ENCODE assay signal across 10 mouse cellular contexts in genomic region chr2:64043099-64043498, GRCm38 (mm10). TPM values are rescaled to one million over a fixed set of nuclear protein-coding genes. Genes with fewer than 3 reads are reported as not detected.
DNase-seq lines count a peak whose midpoint lies in the region; ATAC-seq and TF ChIP-seq lines count a peak whose summit lies in the region.
"Had no signal": no experiment of that assay in that cellular context is flagged by ENCODE, and none has a peak within 500 bp of the region (broad histone marks: within the 10 kb centered on the region; RNA-seq: fewer than 3 reads in every experiment).

No protein-coding gene starts in this region.

- peak; percentile 70 for DNase-seq in hindbrain, embryonic 14.5 days (ENCODE audit: low spot score)
- DNase-seq in hindbrain, embryonic 11.5 days (ENCODE audit: low spot score): no peak
- peak; percentile 18 to 35 for DNase-seq in adrenal gland, adult 18-20 months (ENCODE audit: low spot score in 2 of 2)
- DNase-seq in forebrain, postnatal 0 days: peak; percentile 75
- DNase-seq in kidney, postnatal 36 days: peak; percentile 56 to 66
- DNase-seq in ovary, postnatal 14 days (ENCODE audit: low spot score): peak; percentile 29
- DNase-seq in liver, postnatal 0 days: no peak

- H3K4me2 ChIP-seq in hindbrain, embryonic 14.5 days (replicated peaks): no peak overlapping the region
- no peak overlapping the region for H3K4me2 ChIP-seq in hindbrain, embryonic 11.5 days (replicated peaks; ENCODE audit: low read depth, low read length)
- H3K4me2 ChIP-seq in forebrain, postnatal 0 days (ENCODE audit: low read depth): no peak overlapping the region
- no peak overlapping the region for H3K4me2 ChIP-seq in liver, postnatal 0 days (ENCODE audit: low read depth, low read length)
- H3K4me2 ChIP-seq: embryonic facial prominence, embryonic 12.5 days; limb, embryonic 12.5 days had no signal

- no peak overlapping the region for H3K27ac ChIP-seq in hindbrain, embryonic 14.5 days
- H3K27ac ChIP-seq in hindbrain, embryonic 11.5 days (ENCODE audit: low read depth, low read length): no peak overlapping the region
- H3K27ac ChIP-seq in forebrain, postnatal 0 days (ENCODE audit: low read depth, low read length): no peak overlapping the region
- no peak overlapping the region for H3K27ac ChIP-seq in liver, postnatal 0 days (ENCODE audit: low read depth)
- H3K27ac ChIP-seq: embryonic facial prominence, embryonic 12.5 days; limb, embryonic 12.5 days had no signal

- no peaks in the 10 kb centered on the region for H3K4me1 ChIP-seq in hindbrain, embryonic 14.5 days (replicated peaks; ENCODE audit: control insufficient read depth, insufficient read depth, low read length)
- no peaks in the 10 kb centered on the region for H3K4me1 ChIP-seq in hindbrain, embryonic 11.5 days (replicated peaks; ENCODE audit: control insufficient read depth, insufficient read depth, low read length)
- no peaks in the 10 kb centered on the region for H3K4me1 ChIP-seq in forebrain, postnatal 0 days (ENCODE audit: insufficient read depth)
- 0 out of 2 replicates have a peak, but pooled peaks cover 2% of the 10 kb centered on the region for H3K4me1 ChIP-seq in liver, postnatal 0 days (ENCODE audit: insufficient read depth)
- H3K4me1 ChIP-seq: embryonic facial prominence, embryonic 12.5 days had no signal

- no peaks in the 10 kb centered on the region for H3K9me3 ChIP-seq in hindbrain, embryonic 14.5 days (ENCODE audit: control insufficient read depth, low read length)
- no peaks in the 10 kb centered on the region for H3K9me3 ChIP-seq in hindbrain, embryonic 11.5 days (ENCODE audit: control insufficient read depth, low read length)
- no peaks in the 10 kb centered on the region for H3K9me3 ChIP-seq in forebrain, postnatal 0 days (ENCODE audit: low read length)
- no peaks in the 10 kb centered on the region for H3K9me3 ChIP-seq in liver, postnatal 0 days (ENCODE audit: low read length)
- H3K9me3 ChIP-seq: embryonic facial prominence, embryonic 12.5 days; limb, embryonic 12.5 days had no signal

- H3K36me3 ChIP-seq in hindbrain, embryonic 14.5 days (replicated peaks; ENCODE audit: control insufficient read depth, insufficient read depth): no peaks in the 10 kb centered on the region
- H3K36me3 ChIP-seq in hindbrain, embryonic 11.5 days (ENCODE audit: control insufficient read depth, insufficient read depth, low read length): no peaks in the 10 kb centered on the region
- no peaks in the 10 kb centered on the region for H3K36me3 ChIP-seq in forebrain, postnatal 0 days (ENCODE audit: insufficient read depth)
- H3K36me3 ChIP-seq in liver, postnatal 0 days (replicated peaks; ENCODE audit: insufficient read depth, low read length): no peaks in the 10 kb centered on the region
- H3K36me3 ChIP-seq: embryonic facial prominence, embryonic 12.5 days; limb, embryonic 12.5 days had no signal

- 54% methylated on average over 3 of the region's 3 CpGs for WGBS in hindbrain, embryonic 14.5 days
- WGBS in hindbrain, embryonic 11.5 days: 76% methylated on average over 3 of the region's 3 CpGs
- WGBS in forebrain, postnatal 0 days: 17% methylated on average over 3 of the region's 3 CpGs
- WGBS in liver, postnatal 0 days (ENCODE audit: insufficient replicate concordance): 46% methylated on average over 3 of the region's 3 CpGs

- ATAC-seq in hindbrain, embryonic 14.5 days (ENCODE audit: low FRiP score): no peak; the same call in 1 of the 2 replicates
- no peak for ATAC-seq in hindbrain, embryonic 11.5 days (ENCODE audit: low FRiP score)
- ATAC-seq in forebrain, postnatal 0 days: no peak
- no peak for ATAC-seq in monocyte, adult 5-6 weeks (replicated peaks; ENCODE audit: insufficient number of reproducible peaks, low FRiP score, low TSS enrichment, poor library complexity, severe bottlenecking)
- no peak for ATAC-seq in liver, postnatal 0 days

- H3K27me3 ChIP-seq in hindbrain, embryonic 14.5 days (ENCODE audit: control insufficient read depth, insufficient read depth, low read length): no peaks in the 10 kb centered on the region
- H3K27me3 ChIP-seq in hindbrain, embryonic 11.5 days (ENCODE audit: control insufficient read depth, insufficient read depth, low read length): no peaks in the 10 kb centered on the region
- H3K27me3 ChIP-seq in forebrain, postnatal 0 days (ENCODE audit: insufficient read depth, low read length): no peaks in the 10 kb centered on the region
- no peaks in the 10 kb centered on the region for H3K27me3 ChIP-seq in liver, postnatal 0 days (ENCODE audit: insufficient read depth, low read length)
- H3K27me3 ChIP-seq: embryonic facial prominence, embryonic 12.5 days; limb, embryonic 12.5 days had no signal

- no peak for TF ChIP-seq CTCF in forebrain, postnatal 0 days (IDR thresholded peaks at IDR 0.05; ENCODE audit: low read depth)
- TF ChIP-seq CTCF in liver, postnatal 0 days (IDR thresholded peaks at IDR 0.05; ENCODE audit: low read depth): no peak

- no peak overlapping the region for H3K9ac ChIP-seq in hindbrain, embryonic 14.5 days
- H3K9ac ChIP-seq in hindbrain, embryonic 11.5 days (ENCODE audit: low read depth, low read length): no peak overlapping the region
- H3K9ac ChIP-seq in forebrain, postnatal 0 days: no peak overlapping the region
- no peak overlapping the region for H3K9ac ChIP-seq in liver, postnatal 0 days (replicated peaks)
- H3K9ac ChIP-seq: embryonic facial prominence, embryonic 12.5 days; limb, embryonic 12.5 days had no signal

- no peak for TF ChIP-seq EP300 in liver, postnatal 0 days (IDR thresholded peaks at IDR 0.05; ENCODE audit: low read depth)

- no peak overlapping the region for H3K4me3 ChIP-seq in hindbrain, embryonic 14.5 days (replicated peaks; ENCODE audit: low read length)
- H3K4me3 ChIP-seq in hindbrain, embryonic 11.5 days (ENCODE audit: low read depth, low read length): no peak overlapping the region
- no peak overlapping the region for H3K4me3 ChIP-seq in forebrain, postnatal 0 days (ENCODE audit: low read depth, low read length)
- H3K4me3 ChIP-seq in liver, postnatal 0 days (ENCODE audit: low read depth, low read length): no peak overlapping the region
- H3K4me3 ChIP-seq: embryonic facial prominence, embryonic 12.5 days; limb, embryonic 12.5 days had no signal

RNA-seq across cellular contexts. Expression of gene Fign, which starts 54.7 kb away (rescaled TPM):
- 15.1 and 16.4 TPM in 2 replicates for polyA plus RNA-seq in hindbrain, embryonic 14.5 days (2014; fragmentation: Nextera tagmentation; extraction: Ambion mirVana)
- 19.5 and 20.7 TPM in 2 replicates for polyA plus RNA-seq in hindbrain, embryonic 11.5 days (2014; fragmentation: Nextera tagmentation; extraction: Ambion mirVana)
- total RNA-seq in adrenal gland, adult 18-20 months (2021): 1 to 10 TPM; 2.6 to 3.7 TPM
- total RNA-seq in forebrain, postnatal 0 days (2014; rRNA removed): 4.1 and 10.7 TPM in 2 replicates
- polyA plus RNA-seq in forebrain, postnatal 0 days (2015; fragmentation: Nextera tagmentation; extraction: Ambion mirVana): 3.5 and 11.6 TPM in 2 replicates
- not detected in 3 replicates for total RNA-seq in monocyte, adult 5-6 weeks (2017)
- 0.91 and 1.2 TPM in 2 replicates for polyA plus RNA-seq in liver, postnatal 0 days (2015; fragmentation: Nextera tagmentation; extraction: Ambion mirVana)

Comparison
In these comparisons a context has a peak if more than half of its experiments do, and no peak if none do; other contexts are left out.
1. DNase-seq: peak in hindbrain, embryonic 14.5 days (single experiment), adrenal gland, adult 18-20 months (2 of 2), forebrain, postnatal 0 days (single experiment), kidney, postnatal 36 days (2 of 2) and ovary, postnatal 14 days (single experiment); none in hindbrain, embryonic 11.5 days (single experiment) and liver, postnatal 0 days (single experiment).